Mouse (Mus musculus) heart, embryonic 15.5 days (tissue): ENCODE measurements around the gene Dennd6a. TPM values are rescaled to one million over a fixed set of nuclear protein-coding genes. Genes with fewer than 3 reads are reported as not detected.
A peak's percentile ranks its signal among the peaks of the same experiment; 100 is the strongest.

Experiments
- ATAC-seq: fragments of 200-750 bp; cut with Nextera tagmentation; replicated peaks from 2 replicates; pipeline ENCODE4 v1.8.0; 2017; ENCODE audit warnings: low read depth, moderate TSS enrichment; ENCODE audit not compliant: insufficient number of reproducible peaks, insufficient read depth, low FRiP score
- H3K27ac ChIP-seq: fragments of 300-500 bp; sonication (generic); 2 replicates; pipeline ENCODE4 v1.5.1; 2015; ENCODE audit warnings: mild to moderate bottlenecking, inconsistent platforms
- H3K27me3 ChIP-seq: fragments of 300-500 bp; sonication (generic); 2 replicates; pipeline ENCODE4 v1.6.1; 2015; ENCODE audit warnings: inconsistent platforms
- H3K36me3 ChIP-seq: fragments of 300-500 bp; sonication (generic); 2 replicates; pipeline ENCODE4 v1.6.1; 2015; ENCODE audit warnings: mild to moderate bottlenecking, inconsistent platforms
- H3K4me1 ChIP-seq: fragments of 300-500 bp; sonication (generic); replicated peaks from 2 replicates; pipeline ENCODE4 v1.6.1; 2015; ENCODE audit warnings: inconsistent platforms
- H3K4me2 ChIP-seq: fragments of 300-500 bp; sonication (generic); 2 replicates; pipeline ENCODE4 v1.6.1; 2015; ENCODE audit warnings: inconsistent platforms, mild to moderate bottlenecking, moderate library complexity
- H3K4me3 ChIP-seq: fragments of 300-500 bp; sonication (generic); 2 replicates; pipeline ENCODE4 v1.5.1; 2015; ENCODE audit warnings: mild to moderate bottlenecking, inconsistent platforms
- H3K9ac ChIP-seq: fragments of 300-500 bp; sonication (generic); 2 replicates; pipeline ENCODE4 v1.6.1; 2015; ENCODE audit warnings: mild to moderate bottlenecking, inconsistent platforms
- H3K9me3 ChIP-seq: fragments of 300-500 bp; sonication (generic); replicated peaks from 2 replicates; pipeline ENCODE4 v1.6.1; 2016; ENCODE audit warnings: inconsistent platforms
- WGBS: fragments of 180-500 bp; shearing (Covaris S2); methylation state at CpG from one replicate; pipeline ENCODE4 v1.1.7; 2015; ENCODE audit warnings: mixed read lengths; 5-methylcytosine and 5-hydroxymethylcytosine counted together
- polyA plus RNA-seq: library from polyadenylated mRNA; unstranded; fragments of >200 nt; fragmentation: Nextera tagmentation; extraction: Ambion mirVana; gene quantifications from 2 replicates; pipeline ENCODE4 v1.2.1, GENCODE M21; 2015

The Dennd6a gene
- polyA plus RNA-seq, 1 experiment from 2014 or later, result 20.3 TPM

- no peak for ATAC-seq
- H3K9me3 ChIP-seq, result no peaks in the 10 kb centered on the region
- H3K9ac ChIP-seq, result no peak overlapping the region
- no peak overlapping the region for H3K4me3 ChIP-seq
- no peaks in the 10 kb centered on the region for H3K27me3 ChIP-seq
- no peak overlapping the region for H3K27ac ChIP-seq
- no peak overlapping the region for H3K4me2 ChIP-seq
- peaks cover 22% of the 10 kb centered on the region for H3K36me3 ChIP-seq
- 61% methylated on average over 2 of the region's 2 CpGs for WGBS
- peaks cover 26% of the 10 kb centered on the region for H3K4me1 ChIP-seq
These were observed 74.2 kb downstream of the Dennd6a start for GRCm38 (mm10) chr14:26647811-26648210.

- H3K9ac ChIP-seq, result no peak overlapping the region
- no peak overlapping the region for H3K4me3 ChIP-seq
- no peaks in the 10 kb centered on the region for H3K27me3 ChIP-seq
- no peak for ATAC-seq
- no peak overlapping the region for H3K4me2 ChIP-seq
- H3K4me1 ChIP-seq, result peaks cover 6% of the 10 kb centered on the region; the same call in 1 of the 2 replicates
- H3K36me3 ChIP-seq, result peaks cover 55% of the 10 kb centered on the region
- H3K27ac ChIP-seq, result no peak overlapping the region
- H3K9me3 ChIP-seq, result no peaks in the 10 kb centered on the region
These were observed 78.2 kb downstream of the Dennd6a start for GRCm38 (mm10) chr14:26651901-26652300.

GRCm38 (mm10) chr14:26658178-26658577 lies 84.5 kb downstream of the Dennd6a start:
- ATAC-seq, result no peak
- Histone ChIP-seq H3K36me3 (peaks cover 50% of the 10 kb centered on the region), H3K4me3 (no peak overlapping the region)

GRCm38 (mm10) chr14:26660233-26660632 lies 86.6 kb downstream of the Dennd6a start:
- Histone ChIP-seq H3K4me1 (0 out of 2 replicates have a peak, but pooled peaks cover 5% of the 10 kb centered on the region), H3K4me2 (no peak overlapping the region), H3K9me3 (no peaks in the 10 kb centered on the region), H3K4me3 (no peak overlapping the region), H3K9ac (no peak overlapping the region), H3K27me3 (no peaks in the 10 kb centered on the region), H3K36me3 (peaks cover 47% of the 10 kb centered on the region), H3K27ac (no peak overlapping the region)
- no peak for ATAC-seq
- 91% methylated on average over 1 of the region's 1 CpGs for WGBS

More at GRCm38 (mm10) chr14:26658178-26658577, 84.5 kb downstream of the Dennd6a start:
- H3K9me3 ChIP-seq, result no peaks in the 10 kb centered on the region
- no peaks in the 10 kb centered on the region for H3K27me3 ChIP-seq
- H3K9ac ChIP-seq, result no peak overlapping the region
- H3K4me1 ChIP-seq, result 0 out of 2 replicates have a peak, but pooled peaks cover 5% of the 10 kb centered on the region
- H3K4me2 ChIP-seq, result no peak overlapping the region
- H3K27ac ChIP-seq, result no peak overlapping the region

GRCm38 (mm10) chr14:26662016-26662415 lies 88.4 kb downstream of the Dennd6a start:
- Histone ChIP-seq H3K4me3 (no peak overlapping the region), H3K27me3 (no peaks in the 10 kb centered on the region), H3K36me3 (peaks cover 39% of the 10 kb centered on the region), H3K27ac (no peak overlapping the region), H3K9me3 (no peaks in the 10 kb centered on the region), H3K4me2 (no peak overlapping the region), H3K4me1 (peaks cover 10% of the 10 kb centered on the region), H3K9ac (no peak overlapping the region)
- no peak for ATAC-seq
- 53% methylated on average over 3 of the region's 3 CpGs for WGBS

GRCm38 (mm10) chr14:26662488-26662887 lies 88.8 kb downstream of the Dennd6a start:
- Histone ChIP-seq H3K4me2 (no peak overlapping the region), H3K9me3 (no peaks in the 10 kb centered on the region), H3K9ac (no peak overlapping the region), H3K27me3 (no peaks in the 10 kb centered on the region), H3K36me3 (peaks cover 34% of the 10 kb centered on the region), H3K27ac (no peak overlapping the region), H3K4me3 (no peak overlapping the region), H3K4me1 (peaks cover 13% of the 10 kb centered on the region)
- ATAC-seq, result no peak
- WGBS, result 73% methylated on average over 2 of the region's 2 CpGs

- 88% methylated on average over 2 of the region's 2 CpGs for WGBS
- Histone ChIP-seq H3K36me3 (peaks cover 32% of the 10 kb centered on the region), H3K9ac (no peak overlapping the region), H3K4me1 (peaks cover 20% of the 10 kb centered on the region), H3K4me3 (no peak overlapping the region), H3K27ac (no peak overlapping the region), H3K4me2 (no peak overlapping the region), H3K27me3 (no peaks in the 10 kb centered on the region), H3K9me3 (no peaks in the 10 kb centered on the region)
- no peak for ATAC-seq
These were observed 90.2 kb downstream of the Dennd6a start for GRCm38 (mm10) chr14:26663851-26664250.

GRCm38 (mm10) chr14:26667991-26668370 lies 94.3 kb downstream of the Dennd6a start:
- Histone ChIP-seq H3K27me3 (no peaks in the 10 kb centered on the region), H3K4me3 (peak overlapping the region; percentile 94), H3K4me2 (peak overlapping the region; percentile 87), H3K9me3 (no peaks in the 10 kb centered on the region), H3K36me3 (peaks cover 19% of the 10 kb centered on the region), H3K4me1 (peaks cover 19% of the 10 kb centered on the region), H3K9ac (peak overlapping the region; percentile 85), H3K27ac (no peak overlapping the region)
- WGBS, result 11% methylated on average over 6 of the region's 6 CpGs
- no peak for ATAC-seq

GRCm38 (mm10) chr14:26668371-26669291 lies 95.0 kb downstream of the Dennd6a start:
- under 1% methylated on average over 73 of the region's 73 CpGs for WGBS
- Histone ChIP-seq H3K36me3 (peaks cover 17% of the 10 kb centered on the region), H3K9me3 (no peaks in the 10 kb centered on the region), H3K27ac (peak overlapping the region; percentile 88), H3K9ac (peak overlapping the region; percentile 85), H3K4me1 (peaks cover 19% of the 10 kb centered on the region), H3K4me2 (peak overlapping the region; percentile 87), H3K27me3 (no peaks in the 10 kb centered on the region), H3K4me3 (peak overlapping the region; percentile 94)
- ATAC-seq, result peak; percentile 48

GRCm38 (mm10) chr14:26669292-26670073 lies 95.8 kb downstream of the Dennd6a start, which contains the start of gene Pde12:
Pde12 (minus strand) TSS chr14:26669883.
- WGBS, result under 1% methylated on average over 70 of the region's 70 CpGs
- no peaks in the 10 kb centered on the region for H3K9me3 ChIP-seq

GRCm38 (mm10) chr14:26670964-26671363 lies 97.3 kb downstream of the Dennd6a start:
- Histone ChIP-seq H3K4me3 (no peak overlapping the region), H3K9me3 (no peaks in the 10 kb centered on the region), H3K4me2 (peak overlapping the region; percentile 87; the same call in 1 of the 2 replicates), H3K27ac (no peak overlapping the region), H3K27me3 (no peaks in the 10 kb centered on the region), H3K36me3 (no peaks in the 10 kb centered on the region), H3K9ac (no peak overlapping the region), H3K4me1 (peaks cover 19% of the 10 kb centered on the region)
- ATAC-seq, result no peak

More at GRCm38 (mm10) chr14:26669292-26670073, 95.8 kb downstream of the Dennd6a start, which contains the start of gene Pde12:
- Histone ChIP-seq H3K9ac (peak within 1 kb of the TSS; percentile 85), H3K4me2 (peak within 1 kb of the TSS; percentile 87), H3K36me3 (peaks cover 12% of the 10 kb centered on the region), H3K27ac (peak within 1 kb of the TSS; percentile 88), H3K4me1 (peaks cover 19% of the 10 kb centered on the region), H3K4me3 (peak within 1 kb of the TSS; percentile 94), H3K27me3 (no peaks in the 10 kb centered on the region)
- peak; percentile 88 for ATAC-seq
